Mouse (Mus musculus): ENCODE measurements around the gene Mmgt1. TPM values are rescaled to one million over a fixed set of nuclear protein-coding genes. Genes with fewer than 3 reads are reported as not detected.

Mmgt1 gene
- 10 to 100 TPM; 22.2 to 24.3 TPM for total RNA-seq (2021)
- long read RNA-seq, experiment 1, full-length matches to known transcripts, result 1 of 2 reads
- long read RNA-seq, experiment 1, partial matches to known transcripts, result 0 of 2 reads
- long read RNA-seq, experiment 1, other reads (novel, unspliced or antisense), result 1 of 2 reads
- long read RNA-seq, experiment 2, full-length matches to known transcripts, result 7 of 12 reads
- long read RNA-seq, experiment 2, partial matches to known transcripts, result 0 of 12 reads
- long read RNA-seq, experiment 2, other reads (novel, unspliced or antisense), result 5 of 12 reads

DNA sequence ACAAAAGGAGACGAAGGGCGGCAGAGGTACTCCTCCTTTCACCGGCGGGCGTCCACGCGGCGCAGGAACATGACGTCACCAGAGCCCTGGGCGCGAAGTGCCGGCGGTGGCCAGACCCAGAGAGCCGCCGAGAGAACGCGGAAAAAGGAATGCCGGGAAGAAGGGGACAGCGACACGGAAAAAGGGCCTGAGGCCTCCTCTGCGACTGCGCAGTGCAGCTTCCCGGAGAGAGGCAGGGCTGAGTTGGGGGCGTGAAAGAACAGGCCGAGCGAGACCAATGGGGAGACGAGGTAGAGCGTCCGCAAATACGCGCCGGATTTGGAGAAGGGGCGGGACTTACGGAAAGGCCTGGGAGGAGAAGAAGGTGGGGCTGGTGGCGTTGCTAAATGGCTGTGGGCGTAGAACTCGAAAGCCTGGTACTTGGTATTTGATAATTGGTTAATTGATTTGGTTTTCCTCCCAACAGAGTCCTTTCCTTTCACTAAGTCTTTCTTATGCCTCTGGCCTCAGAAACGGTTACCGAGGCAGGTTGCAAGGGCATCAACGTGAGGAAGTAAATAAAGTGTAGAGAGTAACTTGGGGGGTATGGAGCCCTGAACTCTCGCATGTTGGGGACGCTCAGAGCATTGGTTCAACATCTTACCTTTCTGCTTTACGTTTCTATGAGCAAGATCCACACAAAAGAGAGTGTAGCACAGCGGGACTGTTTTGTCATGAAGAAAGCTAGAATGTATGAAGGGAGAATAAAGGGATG lies at the start of gene Mmgt1:
Gene Mmgt1, minus strand, starts transcription at position 183 of the 754 bp plus-strand sequence.
- peak; percentile 94 for DNase-seq

DNA sequence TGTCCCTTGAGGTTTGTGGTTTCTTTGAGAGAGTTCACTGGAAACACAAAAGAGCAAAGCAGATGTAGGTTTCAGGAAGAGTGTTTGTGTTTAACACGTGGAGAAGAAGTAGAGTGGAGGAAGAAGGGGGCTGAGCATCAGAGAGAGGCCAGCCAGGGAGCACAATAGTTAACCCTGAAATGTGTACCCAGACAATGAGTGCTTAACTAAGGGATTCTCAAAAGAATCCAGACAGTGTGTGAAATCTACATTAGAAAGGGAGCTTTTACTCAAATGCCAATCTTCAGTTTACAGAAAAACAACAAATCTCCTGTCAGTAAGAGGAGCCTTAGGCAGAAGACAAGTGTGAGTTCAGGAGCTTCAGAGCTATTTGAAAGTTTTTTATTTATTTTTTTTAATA lies 42.2 kb upstream of the Mmgt1 start:
- DNase-seq, result no peak

DNA sequence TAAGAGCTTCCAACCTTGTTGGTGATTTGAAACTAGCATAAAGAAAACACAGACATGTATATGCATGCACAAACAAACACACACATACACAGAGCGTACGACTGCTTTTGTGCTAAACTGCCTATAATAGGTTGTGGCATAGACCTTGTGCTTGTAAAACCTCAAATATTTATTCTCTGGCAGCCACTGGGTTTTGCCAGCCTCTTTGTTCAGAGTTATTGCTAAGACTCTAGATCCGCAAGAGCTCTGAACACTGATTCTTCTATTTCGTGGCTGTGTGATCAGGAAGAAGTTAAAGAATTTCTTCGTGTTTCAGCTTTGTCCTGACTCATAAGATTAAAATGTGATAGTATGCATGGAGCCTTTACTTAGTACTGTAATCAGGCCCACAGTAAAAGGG lies 38.3 kb upstream of the Mmgt1 start:
- DNase-seq, result no peak

DNA sequence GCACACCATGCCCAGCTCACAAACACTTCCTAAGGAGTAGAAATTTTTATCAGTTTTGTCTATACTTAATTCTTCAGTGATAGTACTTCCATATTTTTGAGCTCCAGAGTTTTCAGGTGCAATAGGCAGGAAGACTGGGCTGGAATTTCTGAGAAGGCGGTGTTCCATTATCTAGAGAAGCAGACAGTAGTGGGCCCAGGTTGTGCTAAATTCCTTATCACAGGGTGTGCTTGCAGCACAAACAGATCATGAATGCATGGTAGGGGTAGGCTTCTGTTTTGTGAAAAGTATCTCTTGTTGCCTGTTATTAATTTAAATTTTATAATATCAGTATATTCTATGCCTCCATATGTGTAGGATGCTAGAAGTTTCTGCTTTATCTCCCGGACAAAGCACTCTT lies 17.4 kb upstream of the Mmgt1 start:
- no peak for DNase-seq

DNA sequence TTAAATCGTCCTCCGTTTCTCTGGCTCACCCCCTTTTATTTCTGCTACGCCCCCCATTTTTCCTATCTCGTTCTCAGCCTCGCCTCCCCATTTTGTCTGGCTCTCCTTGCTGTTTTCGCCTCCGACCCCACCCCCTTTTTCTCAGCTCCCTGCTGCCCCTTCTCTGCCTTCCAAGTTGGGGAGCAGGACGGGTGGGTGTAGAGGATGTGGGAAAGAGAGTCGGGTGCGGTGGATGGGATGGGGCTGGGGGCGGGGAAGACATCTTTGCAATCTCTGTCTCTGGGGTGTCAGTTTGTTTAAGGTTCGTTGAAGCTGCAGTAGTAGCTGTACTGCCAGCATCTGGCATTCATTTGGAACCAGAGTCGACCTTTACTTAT lies 12.4 kb upstream of the Mmgt1 start:
- peak; percentile 6 for DNase-seq

DNA sequence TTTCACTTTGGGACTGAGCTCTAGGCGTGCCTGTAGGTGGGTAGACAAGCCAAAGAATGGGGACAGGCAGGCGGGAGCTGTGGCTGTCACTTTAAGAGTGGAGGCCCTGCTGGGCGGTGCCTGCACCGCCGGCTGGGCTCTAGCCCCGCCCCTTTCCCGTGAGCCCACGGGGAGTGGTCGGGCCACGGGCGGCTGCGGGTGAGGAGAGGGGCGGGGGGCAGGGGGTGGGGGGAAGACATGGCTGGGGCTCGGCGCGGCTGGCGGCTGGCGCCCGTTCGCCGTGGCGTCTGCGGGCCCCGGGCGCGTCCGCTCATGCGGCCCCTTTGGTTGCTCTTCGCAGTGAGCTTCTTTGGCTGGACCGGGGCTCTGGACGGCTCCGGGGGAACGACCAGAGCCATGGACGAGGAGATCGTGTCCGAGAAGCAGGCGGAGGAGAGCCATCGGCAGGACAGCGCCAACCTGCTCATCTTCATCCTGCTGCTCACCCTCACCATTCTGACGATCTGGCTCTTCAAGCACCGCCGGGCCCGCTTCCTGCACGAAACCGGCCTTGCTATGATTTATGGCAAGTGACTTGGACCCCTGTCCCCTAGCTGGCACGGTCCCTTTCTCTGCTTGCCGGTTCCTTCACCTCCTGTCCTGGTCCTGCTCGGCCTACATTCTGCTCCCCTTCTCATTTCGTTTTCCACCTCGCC lies 11.9 kb upstream of the Mmgt1 start, which contains the start of gene Slc9a6:
Gene Slc9a6, plus strand, starts transcription at position 135 of the 695 bp plus-strand sequence.
- DNase-seq, result peak; percentile 78

DNA sequence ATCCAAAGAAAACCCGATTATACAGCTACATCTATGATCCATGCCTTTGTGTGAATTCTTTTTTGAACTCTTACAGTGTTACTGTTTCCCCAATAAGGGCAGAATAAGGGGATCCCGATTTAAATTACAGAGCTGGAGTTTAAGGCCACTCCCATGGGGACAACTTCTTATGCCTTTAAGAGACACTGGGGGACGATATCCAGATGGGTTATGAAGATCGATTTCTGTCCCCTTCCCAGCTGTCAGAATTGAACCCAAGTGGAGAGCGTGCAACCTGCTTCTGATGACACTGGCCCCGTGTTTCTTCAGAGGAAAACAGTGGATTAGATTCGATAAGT lies 11.4 kb upstream of the Mmgt1 start:
- no peak for DNase-seq

DNA sequence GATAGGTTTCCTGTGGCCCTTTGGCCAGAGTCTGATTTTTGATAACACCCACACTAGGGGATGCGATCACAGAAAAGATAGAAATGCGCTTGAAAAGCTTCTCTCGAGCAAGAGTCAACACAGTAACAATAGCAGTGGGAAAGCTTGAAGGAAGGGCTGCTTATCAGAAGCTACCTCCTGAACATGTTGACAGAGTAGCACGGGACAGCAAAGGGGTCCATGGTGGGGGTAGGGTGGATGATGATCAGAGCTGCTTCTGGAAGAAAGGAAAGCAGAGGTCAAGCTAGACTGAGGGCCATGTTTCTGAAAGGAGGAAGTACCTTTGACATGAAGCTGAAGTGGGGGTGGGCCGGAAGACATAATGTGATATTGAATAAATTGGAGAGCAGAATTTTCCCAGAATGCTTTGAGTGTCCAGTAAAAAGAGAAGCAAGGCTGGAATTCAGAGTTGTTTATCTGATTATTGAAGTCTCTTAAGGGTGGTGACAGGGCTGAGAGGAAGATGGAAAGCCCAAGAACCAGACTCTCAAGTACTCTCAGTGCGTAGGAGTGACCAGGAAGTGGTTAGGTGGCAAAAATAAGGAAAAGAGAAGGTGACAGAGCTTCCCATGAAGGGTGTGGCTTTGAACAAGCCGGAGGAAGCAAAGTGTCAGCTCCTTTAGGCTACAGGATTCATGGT lies 9.3 kb upstream of the Mmgt1 start:
- no peak for DNase-seq

DNA sequence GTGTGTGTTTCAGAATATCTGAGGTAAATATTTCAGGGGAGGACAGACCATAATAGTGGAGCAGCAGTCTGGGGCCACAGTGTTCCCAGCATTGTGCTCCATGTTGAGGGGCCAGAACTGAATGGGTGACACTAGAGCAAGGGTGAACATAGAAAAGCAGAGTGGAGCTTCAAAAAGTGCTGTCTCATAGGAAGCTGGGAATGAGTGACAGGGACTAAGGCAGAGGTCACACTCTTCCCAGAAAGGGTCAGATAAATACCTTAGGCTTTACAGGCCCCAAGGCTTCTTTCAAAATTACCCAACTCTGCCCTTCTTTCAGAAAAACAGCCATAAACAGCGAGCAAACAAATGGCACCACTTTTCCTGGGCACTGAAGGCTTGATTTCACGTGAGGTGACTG lies 8.7 kb upstream of the Mmgt1 start:
- no peak for DNase-seq

DNA sequence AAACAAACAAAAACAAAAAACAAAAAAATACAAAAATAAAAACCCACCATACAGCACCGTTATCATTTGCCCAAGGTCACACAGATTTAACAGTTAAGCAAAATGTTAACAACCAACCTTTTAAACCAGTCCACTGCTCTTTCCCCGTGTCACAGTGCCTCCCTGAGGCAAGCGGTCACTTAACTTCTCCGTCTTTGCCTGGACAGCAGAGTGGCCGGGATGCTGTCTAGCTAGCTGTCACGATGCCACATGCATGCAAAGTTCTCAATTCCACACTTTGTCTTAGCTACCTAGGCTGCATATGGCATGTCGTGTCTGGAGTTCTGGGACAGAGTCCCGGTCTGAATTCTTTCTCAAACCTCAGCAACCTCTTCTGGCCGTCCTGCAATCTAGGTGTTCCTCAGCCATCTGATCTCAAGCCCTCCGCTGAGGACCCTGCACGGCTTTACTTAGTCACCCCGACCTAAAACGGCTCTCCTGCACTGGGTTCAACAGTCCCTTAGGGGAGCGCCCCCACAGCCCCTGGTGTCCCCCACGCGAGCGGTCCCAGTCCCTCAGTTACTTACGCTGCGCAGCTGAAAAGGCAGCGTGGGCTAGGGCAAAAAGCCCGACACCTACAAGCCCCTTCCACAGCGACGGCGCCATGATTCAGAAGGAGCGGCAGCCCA lies 516 bp downstream of the Mmgt1 start:
- no peak for DNase-seq

DNA sequence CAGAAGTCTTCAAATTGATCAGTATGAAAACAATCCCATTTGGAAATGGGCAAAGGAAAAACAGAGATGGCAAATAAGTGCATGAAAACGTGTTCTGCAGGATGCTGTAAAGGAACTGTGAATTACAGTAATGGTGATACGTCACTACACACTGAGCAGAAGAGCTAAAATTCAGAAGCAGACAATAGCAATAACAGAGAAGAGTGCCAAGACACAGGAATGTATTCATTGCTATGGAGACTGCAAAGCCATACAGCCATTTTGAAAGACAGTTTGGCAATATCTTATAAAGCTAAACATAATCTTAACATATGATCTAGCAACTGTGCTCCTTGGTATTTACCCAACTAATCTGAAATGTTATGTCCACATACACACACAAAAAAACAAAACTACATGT lies 19.7 kb downstream of the Mmgt1 start:
- no peak for DNase-seq

DNA sequence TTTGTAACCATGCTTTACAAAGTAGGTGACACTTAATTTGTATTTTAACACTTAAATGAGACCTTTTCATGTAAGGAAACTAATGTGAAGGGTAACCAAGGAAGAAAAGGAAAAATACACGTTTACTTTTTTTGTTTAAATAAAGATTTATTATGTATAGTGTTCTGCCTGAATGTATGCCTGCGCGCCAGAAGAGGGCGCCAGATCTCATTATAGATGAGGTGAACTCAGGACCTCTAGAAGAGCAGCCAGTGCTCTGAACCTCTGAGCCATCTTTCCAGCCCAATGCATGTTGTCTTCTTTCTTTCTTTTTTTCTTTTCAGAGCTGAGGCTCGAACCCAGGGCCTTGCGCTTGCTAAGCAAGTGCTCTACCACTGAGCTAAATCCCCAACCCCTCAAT lies 25.4 kb downstream of the Mmgt1 start:
- DNase-seq, result no peak

DNA sequence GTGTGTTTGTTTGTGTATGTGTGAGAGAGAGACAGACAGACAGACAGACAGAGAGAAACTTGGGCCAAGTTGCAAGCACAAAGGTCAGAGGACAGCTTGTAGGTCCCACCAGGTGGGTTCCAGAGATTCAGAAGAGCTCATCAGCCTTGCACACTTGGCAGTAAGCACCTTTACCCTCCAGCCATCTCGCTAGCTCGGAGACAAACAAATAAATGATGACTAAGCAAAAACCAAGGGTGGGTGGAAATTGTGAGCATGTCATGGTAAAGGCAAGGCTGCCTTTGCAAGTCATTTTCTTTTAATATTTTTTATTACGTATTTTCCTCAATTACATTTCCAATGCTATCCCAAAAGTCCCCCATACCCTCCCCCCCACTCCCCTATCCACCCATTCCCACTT lies 44.3 kb downstream of the Mmgt1 start:
- DNase-seq, result no peak

DNA sequence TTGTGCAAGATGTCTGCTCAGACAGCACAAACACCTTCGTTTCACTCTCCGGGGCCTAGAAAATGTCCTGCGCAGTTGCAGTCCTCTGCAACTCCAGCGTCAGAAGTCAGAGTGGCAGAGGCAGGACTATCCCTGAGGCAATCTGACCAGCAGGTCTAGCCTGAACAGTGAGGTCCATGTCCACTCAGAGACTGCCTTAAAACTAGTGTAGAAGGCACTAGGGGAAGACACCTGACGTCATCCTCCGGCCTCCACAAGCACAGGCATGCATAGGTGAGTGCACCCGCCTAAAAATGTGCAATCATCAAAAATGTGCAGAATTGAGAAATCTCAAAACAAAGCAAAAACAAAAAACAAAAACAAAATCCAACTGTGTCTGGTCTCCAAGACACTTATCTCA lies 48.4 kb downstream of the Mmgt1 start, which contains the start of gene Gm648:
Gene Gm648, minus strand, starts transcription at position 101 of the 400 bp plus-strand sequence.
- DNase-seq, result no peak

DNA sequence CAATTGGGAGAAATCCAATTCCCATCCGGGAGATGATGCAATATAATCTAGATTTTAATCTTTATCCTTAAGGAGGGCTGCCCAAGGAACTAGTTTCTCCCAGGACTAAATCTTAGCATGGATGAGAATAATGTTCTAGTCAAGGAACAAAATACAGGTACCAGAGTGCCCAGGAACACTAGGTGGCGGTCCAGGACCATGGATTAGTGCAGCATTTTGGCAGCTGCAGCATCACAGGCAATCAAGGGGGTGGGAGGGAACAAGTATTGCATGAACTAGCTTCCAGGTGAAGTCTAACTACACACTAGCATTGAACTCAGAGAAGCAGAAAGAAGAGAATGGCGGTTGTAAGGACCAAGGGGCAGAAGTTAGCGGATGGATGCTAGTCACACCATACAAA lies 60.7 kb downstream of the Mmgt1 start:
- no peak for DNase-seq

Small RNAs within 50 kb of the gene (microRNA-seq; reads per million reads assigned to microRNA genes)
- 0 to 0.26 reads per million in 2 experiments for gene Mir5116 (ENCODE audit: borderline replicate concordance in 2 of 2)

Other genes starting within 250 kb of the Mmgt1 start
- gene Smim10l2a, start 223.5 kb downstream of the Mmgt1 start, total RNA-seq (2021), result under 1 TPM in 1 of 2 experiments, not detected in 1; 0.11 TPM
- not detected for gene Gm2174, start 150.1 kb downstream of the Mmgt1 start, total RNA-seq (2021)
- 1 to 10 TPM; 4.6 to 5.3 TPM for gene Ints6l, start 143.2 kb downstream of the Mmgt1 start, total RNA-seq (2021)
- gene Gm10477, start 73.3 kb downstream of the Mmgt1 start, total RNA-seq (2021), result not detected
- not detected for gene Gm648, start 48.5 kb downstream of the Mmgt1 start, total RNA-seq (2021)
- 10 to 100 TPM; 23.4 to 25.3 TPM for gene Slc9a6, start 11.7 kb upstream of the Mmgt1 start, total RNA-seq (2021)
- gene Fhl1, start 133.7 kb upstream of the Mmgt1 start, total RNA-seq (2021), result 1,000 to 10,000 TPM; 1,461 to 3,729 TPM
- gene Map7d3, start 224.3 kb upstream of the Mmgt1 start, total RNA-seq (2021), result under 1 TPM in 1 of 2 experiments, not detected in 1; 0.29 TPM

All from gastrocnemius, postnatal 25 days (tissue).